Mouse (Mus musculus) thymus, adult 2 months (tissue): Measurements from ENCODE around the gene Clspn.

Experiments used
- CTCF ChIP-seq: fragments of 200-500 bp; IDR thresholded peaks from 2 replicates; pipeline ENCODE4 v1.5.1; 2012; ENCODE audit warnings: mild to moderate bottlenecking, control low read depth, low read length, moderate library complexity, borderline replicate concordance; ENCODE audit not compliant: control insufficient read depth, poor library complexity, insufficient read depth; ENCODE audit errors: extremely low read depth
- POLR2A ChIP-seq: fragments of 200-500 bp; IDR thresholded peaks from 2 replicates; pipeline ENCODE4 v1.6.1; 2012; ENCODE audit warnings: mild to moderate bottlenecking, low read length, control low read depth, moderate library complexity; ENCODE audit not compliant: control insufficient read depth, poor library complexity, insufficient read depth; ENCODE audit errors: extremely low read depth

DNA sequence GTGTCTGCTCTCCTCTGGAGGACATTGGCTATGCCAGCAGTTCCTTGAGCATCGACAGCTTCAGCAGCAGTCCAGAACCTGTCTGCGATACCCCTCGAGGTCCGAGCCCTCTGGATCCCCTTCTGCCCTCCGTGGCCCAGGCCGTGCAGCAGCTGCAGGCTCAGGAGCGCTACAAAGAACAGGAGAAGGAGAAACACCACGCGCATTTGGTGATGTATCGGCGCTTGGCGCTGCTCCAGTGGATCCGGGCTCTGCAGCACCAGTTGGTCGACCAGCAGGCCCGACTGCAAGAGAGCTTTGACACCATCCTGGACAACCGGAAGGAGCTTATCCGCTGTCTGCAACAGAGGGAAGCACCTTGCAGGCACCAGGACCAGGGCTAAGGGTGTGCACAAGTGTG lies 55.3 kb downstream of the Clspn start:
- TF ChIP-seq POLR2A, result no peak
- no peak for TF ChIP-seq CTCF
